Mouse (Mus musculus) myocyte (in vitro differentiated cells): Measurements from ENCODE around the gene Olfr1390.

Experiments
- E2F4 ChIP-seq: IDR thresholded peaks from one replicate; pipeline ENCODE4 v1.6.1; 2011; ENCODE audit warnings: mild to moderate bottlenecking, control low read depth, moderate library complexity; ENCODE audit not compliant: insufficient read depth
- MAX ChIP-seq: IDR thresholded peaks from one replicate; pipeline ENCODE4 v1.6.1; 2011; ENCODE audit warnings: low read depth, mild to moderate bottlenecking, control low read depth
- POLR2A ChIP-seq: IDR thresholded peaks from one replicate; pipeline ENCODE4 v1.6.1; 2011; ENCODE audit warnings: low read depth, mild to moderate bottlenecking, control low read depth, moderate library complexity; ENCODE audit not compliant: insufficient read length
- POLR2AphosphoS2 ChIP-seq: IDR thresholded peaks from one replicate; pipeline ENCODE4 v1.6.1; 2011; ENCODE audit warnings: low read depth, control low read depth; ENCODE audit not compliant: insufficient read length
- TCF12 ChIP-seq: IDR thresholded peaks from one replicate; pipeline ENCODE4 v1.6.1; 2011; ENCODE audit warnings: mild to moderate bottlenecking, control low read depth; ENCODE audit not compliant: poor library complexity, insufficient read depth, severe bottlenecking
- TCF3 ChIP-seq: IDR thresholded peaks from one replicate; pipeline ENCODE4 v1.6.1; 2011; ENCODE audit warnings: low read depth, control low read depth; ENCODE audit not compliant: insufficient read length

DNA sequence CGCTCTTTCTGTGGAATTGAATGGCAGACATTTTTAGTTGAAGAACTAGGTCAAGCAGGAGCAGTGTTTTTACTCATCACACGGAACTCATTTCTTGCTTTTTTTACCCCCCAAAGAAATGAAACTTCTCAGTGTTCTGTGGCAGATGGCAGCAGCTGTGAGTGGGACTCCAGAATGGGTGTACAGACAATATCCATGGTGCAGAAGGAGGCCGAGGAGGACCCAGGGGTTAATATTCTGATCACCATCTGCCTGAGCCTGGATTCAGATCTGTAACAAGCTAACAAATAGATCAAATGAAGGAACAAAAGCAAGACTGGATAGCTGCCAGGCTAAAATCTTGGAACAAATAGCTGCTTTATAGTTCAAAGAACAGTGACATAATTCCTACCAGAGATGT lies 42.2 kb upstream of the Olfr1390 start:
- TF ChIP-seq POLR2A (no peak), TCF3 (no peak), TCF12 (no peak), POLR2AphosphoS2 (no peak), MAX (no peak), E2F4 (no peak)
